Comparison of ENCODE assay signal across 8 mouse cellular contexts in genomic region chr2:33430081-33430770, GRCm38 (mm10). TPM values are rescaled to one million over a fixed set of nuclear protein-coding genes. Genes with fewer than 3 reads are reported as not detected.
DNase-seq lines count a peak whose midpoint lies in the region; ATAC-seq lines count a peak whose summit lies in the region.

No protein-coding gene starts in this region.

- peak overlapping the region; percentile 62 for H3K27ac ChIP-seq in lung, embryonic 16.5 days (ENCODE audit: low read length)
- no peak overlapping the region for H3K27ac ChIP-seq in embryonic facial prominence, embryonic 11.5 days (replicated peaks; ENCODE audit: low read depth, low read length)
- peak overlapping the region; percentile 79 for H3K27ac ChIP-seq in intestine, embryonic 15.5 days
- H3K27ac ChIP-seq in neural tube, embryonic 12.5 days: no peak overlapping the region

- peaks cover 24% of the 10 kb centered on the region for H3K4me1 ChIP-seq in lung, embryonic 16.5 days (replicated peaks; ENCODE audit: control insufficient read depth, insufficient read depth, low read length)
- H3K4me1 ChIP-seq in embryonic facial prominence, embryonic 11.5 days (ENCODE audit: control insufficient read depth, insufficient read depth, low read length): no peaks in the 10 kb centered on the region
- peaks cover 10% of the 10 kb centered on the region for H3K4me1 ChIP-seq in intestine, embryonic 15.5 days (replicated peaks)
- H3K4me1 ChIP-seq in neural tube, embryonic 12.5 days: peaks cover 31% of the 10 kb centered on the region

- DNase-seq in lung, adult 18-20 months: no peak
- DNase-seq in embryonic facial prominence, embryonic 11.5 days (ENCODE audit: low spot score): peak; percentile 59
- DNase-seq in adrenal gland, adult 18-20 months (ENCODE audit: low spot score in 2 of 2): no peak
- DNase-seq in Muller cell, postnatal 12 days (ENCODE audit: inconsistent ontology term): no peak
- no peak for DNase-seq in adrenal gland, postnatal 25 days

- H3K4me3 ChIP-seq in lung, embryonic 16.5 days (ENCODE audit: low read length): peak overlapping the region; percentile 99
- H3K4me3 ChIP-seq in embryonic facial prominence, embryonic 11.5 days (ENCODE audit: low read depth, low read length): peak overlapping the region; percentile 99
- H3K4me3 ChIP-seq in intestine, embryonic 15.5 days (replicated peaks): peak overlapping the region; percentile 99
- H3K4me3 ChIP-seq in neural tube, embryonic 12.5 days: peak overlapping the region; percentile 100

- H3K36me3 ChIP-seq in lung, embryonic 16.5 days (ENCODE audit: control insufficient read depth, insufficient read depth, low read length): 0 out of 2 replicates have a peak, but pooled peaks cover 3% of the 10 kb centered on the region
- no peaks in the 10 kb centered on the region for H3K36me3 ChIP-seq in embryonic facial prominence, embryonic 11.5 days (replicated peaks; ENCODE audit: control insufficient read depth, insufficient read depth, low read depth, low read length)
- no peaks in the 10 kb centered on the region; the same call in 1 of the 2 replicates for H3K36me3 ChIP-seq in intestine, embryonic 15.5 days
- H3K36me3 ChIP-seq in neural tube, embryonic 12.5 days: 0 out of 2 replicates have a peak, but pooled peaks cover 4% of the 10 kb centered on the region

- peak overlapping the region; percentile 75 for H3K4me2 ChIP-seq in lung, embryonic 16.5 days (ENCODE audit: low read depth, low read length)
- peak overlapping the region; percentile 87 for H3K4me2 ChIP-seq in embryonic facial prominence, embryonic 11.5 days (ENCODE audit: low read depth, low read length)
- H3K4me2 ChIP-seq in intestine, embryonic 15.5 days (replicated peaks): peak overlapping the region; percentile 91
- H3K4me2 ChIP-seq in neural tube, embryonic 12.5 days (replicated peaks): peak overlapping the region; percentile 93

- WGBS in lung, embryonic 16.5 days: 2% methylated on average over 13 of the region's 13 CpGs
- WGBS in embryonic facial prominence, embryonic 11.5 days: 8% methylated on average over 13 of the region's 13 CpGs
- WGBS in intestine, embryonic 15.5 days: 5% methylated on average over 13 of the region's 13 CpGs
- WGBS in neural tube, embryonic 12.5 days: 11% methylated on average over 13 of the region's 13 CpGs

- no peaks in the 10 kb centered on the region for H3K27me3 ChIP-seq in lung, embryonic 16.5 days (ENCODE audit: control insufficient read depth, insufficient read depth, low read depth, low read length)
- H3K27me3 ChIP-seq in embryonic facial prominence, embryonic 11.5 days (ENCODE audit: control insufficient read depth, insufficient read depth, low read length): no peaks in the 10 kb centered on the region
- no peaks in the 10 kb centered on the region for H3K27me3 ChIP-seq in intestine, embryonic 15.5 days (replicated peaks)
- no peaks in the 10 kb centered on the region for H3K27me3 ChIP-seq in neural tube, embryonic 12.5 days (replicated peaks)

- H3K9ac ChIP-seq in lung, embryonic 16.5 days (ENCODE audit: low read length): peak overlapping the region; percentile 95
- H3K9ac ChIP-seq in embryonic facial prominence, embryonic 11.5 days (replicated peaks; ENCODE audit: low read length): peak overlapping the region; percentile 92
- H3K9ac ChIP-seq in intestine, embryonic 15.5 days: peak overlapping the region; percentile 92
- peak overlapping the region; percentile 97 for H3K9ac ChIP-seq in neural tube, embryonic 12.5 days

- ATAC-seq in lung, embryonic 16.5 days (ENCODE audit: low read depth): peak; percentile 31; the same call in 1 of the 2 replicates
- peak; percentile 14; the same call in 1 of the 2 replicates for ATAC-seq in embryonic facial prominence, embryonic 11.5 days (replicated peaks; ENCODE audit: insufficient number of reproducible peaks, low FRiP score, low TSS enrichment, low read depth)
- ATAC-seq in intestine, embryonic 15.5 days: peak; percentile 13; the same call in 1 of the 2 replicates
- ATAC-seq in neural tube, embryonic 12.5 days (ENCODE audit: low FRiP score, low read depth): no peak

- H3K9me3 ChIP-seq in lung, embryonic 16.5 days (ENCODE audit: control insufficient read depth, low read length): no peaks in the 10 kb centered on the region
- no peaks in the 10 kb centered on the region for H3K9me3 ChIP-seq in embryonic facial prominence, embryonic 11.5 days (replicated peaks; ENCODE audit: control insufficient read depth, low read length)
- no peaks in the 10 kb centered on the region for H3K9me3 ChIP-seq in intestine, embryonic 15.5 days
- H3K9me3 ChIP-seq in neural tube, embryonic 12.5 days: no peaks in the 10 kb centered on the region

RNA-seq across cellular contexts. Expression of gene Zbtb34, which starts 0.9 kb away (rescaled TPM):
- polyA plus RNA-seq in lung, embryonic 16.5 days (2015; fragmentation: Nextera tagmentation; extraction: Ambion mirVana): 8.0 and 9.3 TPM in 2 replicates
- 7.2 and 7.6 TPM in 2 replicates for polyA plus RNA-seq in embryonic facial prominence, embryonic 11.5 days (2014; fragmentation: Nextera tagmentation; extraction: Ambion mirVana)
- polyA plus RNA-seq in intestine, embryonic 15.5 days (2015; fragmentation: Nextera tagmentation; extraction: Ambion mirVana): 4.5 and 4.8 TPM in 2 replicates
- 8.4 and 10.7 TPM in 2 replicates for polyA plus RNA-seq in neural tube, embryonic 12.5 days (2016; fragmentation: Nextera tagmentation; extraction: Ambion mirVana)
- total RNA-seq in adrenal gland, adult 18-20 months (2021): 1 to 10 TPM; 5.6 to 8.2 TPM
- 8.0 and 12.5 TPM in 2 replicates for total RNA-seq in adrenal gland, postnatal 25 days (2021)

RNA-seq across cellular contexts. Expression of gene Zbtb43, which starts 38.1 kb away (rescaled TPM):
- polyA plus RNA-seq in lung, embryonic 16.5 days (2015; fragmentation: Nextera tagmentation; extraction: Ambion mirVana): 17.8 TPM in 2 replicates
- polyA plus RNA-seq in embryonic facial prominence, embryonic 11.5 days (2014; fragmentation: Nextera tagmentation; extraction: Ambion mirVana): 23.7 and 25.5 TPM in 2 replicates
- polyA plus RNA-seq in intestine, embryonic 15.5 days (2015; fragmentation: Nextera tagmentation; extraction: Ambion mirVana): 13.0 and 15.3 TPM in 2 replicates
- polyA plus RNA-seq in neural tube, embryonic 12.5 days (2016; fragmentation: Nextera tagmentation; extraction: Ambion mirVana): 23.0 and 23.5 TPM in 2 replicates
- 10 to 100 TPM; 24.3 to 25.1 TPM for total RNA-seq in adrenal gland, adult 18-20 months (2021)
- total RNA-seq in adrenal gland, postnatal 25 days (2021): 22.2 and 27.4 TPM in 2 replicates

RNA-seq across cellular contexts. Expression of gene Ralgps1, which starts 58.9 kb away (rescaled TPM):
- 5.2 and 5.3 TPM in 2 replicates for polyA plus RNA-seq in lung, embryonic 16.5 days (2015; fragmentation: Nextera tagmentation; extraction: Ambion mirVana)
- polyA plus RNA-seq in embryonic facial prominence, embryonic 11.5 days (2014; fragmentation: Nextera tagmentation; extraction: Ambion mirVana): 3.9 and 5.2 TPM in 2 replicates
- 5.5 and 6.7 TPM in 2 replicates for polyA plus RNA-seq in intestine, embryonic 15.5 days (2015; fragmentation: Nextera tagmentation; extraction: Ambion mirVana)
- 25.9 and 27.6 TPM in 2 replicates for polyA plus RNA-seq in neural tube, embryonic 12.5 days (2016; fragmentation: Nextera tagmentation; extraction: Ambion mirVana)
- 1 to 10 TPM; 5.1 to 5.7 TPM for total RNA-seq in adrenal gland, adult 18-20 months (2021)
- total RNA-seq in adrenal gland, postnatal 25 days (2021): 5.7 and 5.8 TPM in 2 replicates

Comparison
In these comparisons a context has a peak if more than half of its experiments do, and no peak if none do; other contexts are left out.
1. H3K27ac ChIP-seq: peak in lung, embryonic 16.5 days (single experiment) and intestine, embryonic 15.5 days (single experiment); none in embryonic facial prominence, embryonic 11.5 days (single experiment) and neural tube, embryonic 12.5 days (single experiment).
2. Peak in every context shown above with its lines, with median percentiles within 50 percentile points of each other: H3K4me2 ChIP-seq, H3K4me3 ChIP-seq and H3K9ac ChIP-seq.